Mouse (Mus musculus) brain, adult 10 weeks (tissue): ENCODE results near the gene Sirpa. TPM values are rescaled to one million over a fixed set of nuclear protein-coding genes. Genes with fewer than 3 reads are reported as not detected.

ENCODE experiments used
- polyA plus RNA-seq: library from polyadenylated mRNA; stranded (reverse); fragments of 350-450 nt; fragmentation: Illumina TruSeq; extraction: RNeasy Lipid Tissue Mini Kit (QIAGEN cat#74804); gene quantifications from one replicate; pipeline ENCODE4 v1.2.3, GENCODE M21; 2015; ENCODE audit warnings: low read depth, low replicate concordance

Gene Sirpa
- polyA plus RNA-seq, result 277 TPM

GRCm38 (mm10) chr2:129592459-129593140 lies at the start of gene Sirpa:
TSS of gene Sirpa (plus strand) at chr2:129592835.

Other genes with a start within 250 kb of the Sirpa start
- gene Il1b, start 221.7 kb upstream of the Sirpa start, polyA plus RNA-seq, result 0.46 TPM
- gene F830045P16Rik, start 56.2 kb upstream of the Sirpa start, polyA plus RNA-seq, result not detected
- 33.9 TPM for gene Pdyn, start 107.0 kb downstream of the Sirpa start, polyA plus RNA-seq
- gene Stk35, start 207.7 kb downstream of the Sirpa start, polyA plus RNA-seq, result 15.3 TPM